Mouse (Mus musculus) hindbrain, embryonic 12.5 days (tissue): ENCODE data around the gene 2210408I21Rik. TPM values are rescaled to one million over a fixed set of nuclear protein-coding genes. Genes with fewer than 3 reads are reported as not detected.

ENCODE experiments used
- ATAC-seq: fragments of 200-750 bp; cut with Nextera tagmentation; 2 replicates; pipeline ENCODE4 v1.8.0; 2017; ENCODE audit warnings: moderate TSS enrichment; ENCODE audit not compliant: low FRiP score
- H3K27ac ChIP-seq: fragments of 300-500 bp; sonication (generic); 2 replicates; pipeline ENCODE4 v1.5.1; 2016; ENCODE audit warnings: mild to moderate bottlenecking
- H3K27me3 ChIP-seq: fragments of 300-500 bp; sonication (generic); 2 replicates; pipeline ENCODE4 v1.6.1; 2016; ENCODE audit warnings: mild to moderate bottlenecking
- H3K36me3 ChIP-seq: fragments of 300-500 bp; sonication (generic); 2 replicates; pipeline ENCODE4 v1.6.1; 2016; ENCODE audit warnings: mild to moderate bottlenecking
- H3K4me1 ChIP-seq: fragments of 300-500 bp; sonication (generic); 2 replicates; pipeline ENCODE4 v1.6.1; 2016
- H3K4me2 ChIP-seq: fragments of 300-500 bp; sonication (generic); replicated peaks from 2 replicates; pipeline ENCODE4 v1.6.1; 2016; ENCODE audit warnings: mild to moderate bottlenecking
- H3K4me3 ChIP-seq: fragments of 300-500 bp; sonication (generic); 2 replicates; pipeline ENCODE4 v1.5.1; 2016; ENCODE audit warnings: mild to moderate bottlenecking
- H3K9ac ChIP-seq: fragments of 300-500 bp; sonication (generic); 2 replicates; pipeline ENCODE4 v1.6.1; 2016; ENCODE audit warnings: mild to moderate bottlenecking, moderate library complexity
- H3K9me3 ChIP-seq: fragments of 300-500 bp; sonication (generic); replicated peaks from 2 replicates; pipeline ENCODE4 v1.6.1; 2016; ENCODE audit warnings: mild to moderate bottlenecking
- WGBS: fragments of 180-500 bp; shearing (Covaris S2); methylation state at CpG from one replicate; pipeline ENCODE4 v1.1.7; 2016; 5-methylcytosine and 5-hydroxymethylcytosine counted together
- polyA plus RNA-seq: library from polyadenylated mRNA; unstranded; fragments of >200 nt; fragmentation: Nextera tagmentation; extraction: Ambion mirVana; gene quantifications from 2 replicates; pipeline ENCODE4 v1.2.1, GENCODE M21; 2016

2210408I21Rik gene
- polyA plus RNA-seq, 1 experiment from 2014 or later = 11.6 TPM

DNA sequence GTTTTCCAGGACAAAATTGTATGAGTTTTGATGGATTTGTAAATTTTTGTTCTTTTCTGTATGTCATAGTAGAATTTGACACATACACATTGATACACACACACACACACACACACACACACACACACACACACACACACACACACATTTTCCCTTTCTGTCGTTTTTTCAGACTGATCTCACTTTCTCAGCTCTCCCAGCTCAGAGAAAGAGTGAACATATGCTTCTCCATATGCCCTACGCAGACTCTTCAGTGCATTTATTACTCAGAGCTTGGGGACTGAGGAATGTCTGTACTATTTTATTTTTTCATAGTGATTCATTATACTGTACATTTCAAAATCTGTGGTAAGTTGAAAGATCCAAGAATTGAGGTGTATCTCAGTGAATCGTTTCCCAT lies 160.2 kb downstream of the 2210408I21Rik start:
- no peak for ATAC-seq
- 79% methylated on average over 3 of the region's 3 CpGs for WGBS
- H3K27me3 ChIP-seq = no peaks in the 10 kb centered on the region

GRCm38 (mm10) chr13:77324101-77324500 lies 188.8 kb downstream of the 2210408I21Rik start:
- Histone ChIP-seq H3K27ac (no peak overlapping the region), H3K4me2 (no peak overlapping the region), H3K4me3 (no peak overlapping the region), H3K27me3 (no peaks in the 10 kb centered on the region), H3K4me1 (no peaks in the 10 kb centered on the region), H3K36me3 (no peaks in the 10 kb centered on the region), H3K9ac (no peak overlapping the region), H3K9me3 (no peaks in the 10 kb centered on the region)
- no peak for ATAC-seq
- 43% methylated on average over 1 of the region's 1 CpGs for WGBS

More for the DNA sequence above, 160.2 kb downstream of the 2210408I21Rik start:
- H3K4me3 ChIP-seq = no peak overlapping the region
- no peaks in the 10 kb centered on the region; the same call in 1 of the 2 replicates for H3K36me3 ChIP-seq
- no peak overlapping the region for H3K9ac ChIP-seq
- H3K9me3 ChIP-seq = no peaks in the 10 kb centered on the region
- H3K4me2 ChIP-seq = no peak overlapping the region
- no peaks in the 10 kb centered on the region for H3K4me1 ChIP-seq
- H3K27ac ChIP-seq = no peak overlapping the region

GRCm38 (mm10) chr13:77326174-77326959 lies 191.0 kb downstream of the 2210408I21Rik start:
- H3K4me3 ChIP-seq = no peak overlapping the region
- no peaks in the 10 kb centered on the region for H3K4me1 ChIP-seq
- ATAC-seq = peak; percentile 66; the same call in 1 of the 2 replicates
- H3K27ac ChIP-seq = no peak overlapping the region
- no peak overlapping the region for H3K9ac ChIP-seq
- H3K9me3 ChIP-seq = no peaks in the 10 kb centered on the region
- H3K27me3 ChIP-seq = no peaks in the 10 kb centered on the region
- H3K4me2 ChIP-seq = no peak overlapping the region
- 45% methylated on average over 5 of the region's 5 CpGs for WGBS
- H3K36me3 ChIP-seq = no peaks in the 10 kb centered on the region

DNA sequence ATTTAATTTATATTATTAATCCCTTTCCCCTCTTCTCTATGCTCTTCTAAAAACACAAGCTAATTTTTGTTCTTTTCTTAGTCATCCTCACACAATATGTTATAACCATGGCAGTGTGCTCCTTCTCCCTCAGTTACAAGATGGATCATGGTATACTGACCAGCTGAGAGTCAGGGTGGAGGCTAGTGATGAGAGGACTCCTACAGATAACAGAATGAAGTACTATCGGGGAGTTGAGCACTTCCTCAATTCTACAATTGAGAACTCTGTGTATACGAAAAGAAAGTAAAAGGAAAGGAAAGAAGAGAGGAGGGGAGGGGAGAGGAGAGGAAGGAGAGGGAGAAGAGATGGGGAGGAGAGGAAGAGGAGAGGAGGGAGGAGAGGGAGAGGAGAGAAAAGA lies 206.8 kb downstream of the 2210408I21Rik start:
- Histone ChIP-seq H3K4me1 (no peaks in the 10 kb centered on the region), H3K36me3 (no peaks in the 10 kb centered on the region), H3K27ac (no peak overlapping the region), H3K9me3 (no peaks in the 10 kb centered on the region), H3K4me2 (no peak overlapping the region), H3K9ac (no peak overlapping the region), H3K4me3 (no peak overlapping the region), H3K27me3 (no peaks in the 10 kb centered on the region)
- no peak for ATAC-seq
- WGBS = 89% methylated on average over 2 of the region's 2 CpGs

- H3K4me3 ChIP-seq = no peak overlapping the region
- H3K9me3 ChIP-seq = no peaks in the 10 kb centered on the region
- no peaks in the 10 kb centered on the region for H3K4me1 ChIP-seq
- H3K27me3 ChIP-seq = no peaks in the 10 kb centered on the region
- no peak overlapping the region for H3K9ac ChIP-seq
- no peak overlapping the region for H3K27ac ChIP-seq
- 53% methylated on average over 3 of the region's 3 CpGs for WGBS
- H3K36me3 ChIP-seq = no peaks in the 10 kb centered on the region
- ATAC-seq = no peak
- H3K4me2 ChIP-seq = no peak overlapping the region
Measured at GRCm38 (mm10) chr13:77385448-77385970, 250.2 kb downstream of the 2210408I21Rik start.

DNA sequence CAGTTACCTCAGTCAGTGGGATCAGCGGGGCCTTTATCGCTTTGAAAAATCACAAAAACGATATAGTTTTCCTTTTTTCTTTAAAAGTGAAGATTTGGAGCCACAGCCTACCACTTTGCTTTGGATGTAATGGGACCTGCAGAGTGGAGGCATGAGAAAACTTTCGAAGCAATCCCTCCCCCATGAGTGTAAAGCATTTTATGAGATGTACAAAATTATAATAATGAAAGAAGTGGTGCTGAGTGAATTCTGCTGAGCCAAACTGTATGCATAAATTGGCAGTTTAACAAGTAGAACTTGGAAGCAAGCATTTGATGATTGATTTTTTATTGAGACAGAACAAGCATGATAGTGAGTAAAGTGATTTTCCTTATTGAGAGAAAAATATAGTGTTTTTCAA lies 250.7 kb downstream of the 2210408I21Rik start:
- WGBS = 73% methylated on average over 4 of the region's 4 CpGs
- Histone ChIP-seq H3K4me1 (no peaks in the 10 kb centered on the region), H3K36me3 (no peaks in the 10 kb centered on the region), H3K27me3 (no peaks in the 10 kb centered on the region), H3K27ac (no peak overlapping the region), H3K9ac (no peak overlapping the region), H3K4me2 (no peak overlapping the region), H3K4me3 (no peak overlapping the region), H3K9me3 (no peaks in the 10 kb centered on the region)
- no peak for ATAC-seq

GRCm38 (mm10) chr13:77388148-77388547 lies 252.8 kb downstream of the 2210408I21Rik start:
- no peaks in the 10 kb centered on the region for H3K36me3 ChIP-seq
- 48% methylated on average over 4 of the region's 4 CpGs for WGBS
- H3K4me2 ChIP-seq = no peak overlapping the region
- no peak overlapping the region for H3K9ac ChIP-seq
- no peaks in the 10 kb centered on the region for H3K27me3 ChIP-seq
- no peaks in the 10 kb centered on the region for H3K9me3 ChIP-seq
- H3K4me3 ChIP-seq = no peak overlapping the region
- H3K4me1 ChIP-seq = no peaks in the 10 kb centered on the region
- ATAC-seq = no peak
- H3K27ac ChIP-seq = no peak overlapping the region

DNA sequence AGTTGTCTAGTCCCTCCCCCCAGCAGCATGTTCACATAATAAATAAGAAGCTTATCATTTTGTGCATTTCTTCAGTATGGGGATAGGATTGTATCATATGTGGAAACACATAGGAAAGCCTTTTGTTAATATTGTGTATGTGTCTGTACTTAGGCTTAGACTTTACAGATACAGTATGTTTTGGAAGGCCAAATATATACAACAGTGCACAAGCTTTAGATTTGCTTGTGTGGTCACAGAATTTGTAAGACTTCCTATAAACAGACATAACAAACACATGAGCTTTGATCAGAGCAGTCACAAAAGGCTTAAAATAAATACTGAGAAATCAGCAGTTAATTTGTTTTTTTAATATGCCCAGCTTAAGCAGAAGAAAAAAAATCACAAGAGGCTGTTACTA lies 253.9 kb downstream of the 2210408I21Rik start:
- ATAC-seq = no peak
- Histone ChIP-seq H3K27ac (no peak overlapping the region), H3K4me2 (no peak overlapping the region), H3K9me3 (no peaks in the 10 kb centered on the region), H3K36me3 (no peaks in the 10 kb centered on the region), H3K4me1 (no peaks in the 10 kb centered on the region), H3K9ac (no peak overlapping the region), H3K4me3 (no peak overlapping the region), H3K27me3 (no peaks in the 10 kb centered on the region)

- Histone ChIP-seq H3K27ac (no peak overlapping the region), H3K9ac (no peak overlapping the region), H3K4me3 (no peak overlapping the region), H3K27me3 (no peaks in the 10 kb centered on the region), H3K36me3 (no peaks in the 10 kb centered on the region), H3K4me2 (no peak overlapping the region), H3K9me3 (no peaks in the 10 kb centered on the region), H3K4me1 (0 out of 2 replicates have a peak, but pooled peaks cover 6% of the 10 kb centered on the region)
- WGBS = 57% methylated on average over 2 of the region's 2 CpGs
- peak; percentile 57 for ATAC-seq
Measured at GRCm38 (mm10) chr13:77396374-77396773, 261.0 kb downstream of the 2210408I21Rik start.

DNA sequence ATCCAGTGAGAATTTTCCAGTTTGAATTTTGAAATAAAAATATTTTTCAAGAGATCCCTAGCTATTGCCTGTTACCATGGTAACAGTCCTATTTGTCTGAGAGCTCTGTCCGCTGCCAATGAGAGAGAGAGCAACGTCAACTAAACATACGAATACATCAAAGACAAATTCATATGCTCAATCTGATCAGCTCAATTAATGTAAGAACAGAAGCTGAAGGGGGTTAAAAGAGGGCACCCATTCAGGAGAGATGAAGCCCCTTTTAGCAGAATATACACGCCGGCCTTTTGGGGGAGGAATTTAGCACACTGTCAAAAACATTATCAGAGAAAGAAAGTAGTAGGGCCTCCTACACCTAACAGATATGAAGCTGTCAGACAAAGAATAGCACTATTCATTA lies 261.6 kb downstream of the 2210408I21Rik start:
- 42% methylated on average over 5 of the region's 5 CpGs for WGBS
- Histone ChIP-seq H3K9ac (no peak overlapping the region), H3K4me1 (0 out of 2 replicates have a peak, but pooled peaks cover 6% of the 10 kb centered on the region), H3K36me3 (no peaks in the 10 kb centered on the region), H3K9me3 (no peaks in the 10 kb centered on the region), H3K4me3 (no peak overlapping the region), H3K27me3 (no peaks in the 10 kb centered on the region), H3K27ac (no peak overlapping the region), H3K4me2 (no peak overlapping the region)
- peak; percentile 47 for ATAC-seq

- H3K9ac ChIP-seq = no peak overlapping the region
- no peaks in the 10 kb centered on the region for H3K27me3 ChIP-seq
- 0 out of 2 replicates have a peak, but pooled peaks cover 6% of the 10 kb centered on the region for H3K4me1 ChIP-seq
- 80% methylated on average over 7 of the region's 7 CpGs for WGBS
- ATAC-seq = no peak
- no peaks in the 10 kb centered on the region for H3K9me3 ChIP-seq
- H3K4me3 ChIP-seq = no peak overlapping the region
- no peak overlapping the region for H3K27ac ChIP-seq
- H3K4me2 ChIP-seq = no peak overlapping the region
- H3K36me3 ChIP-seq = no peaks in the 10 kb centered on the region
Measured at GRCm38 (mm10) chr13:77397646-77398045, 262.3 kb downstream of the 2210408I21Rik start.

DNA sequence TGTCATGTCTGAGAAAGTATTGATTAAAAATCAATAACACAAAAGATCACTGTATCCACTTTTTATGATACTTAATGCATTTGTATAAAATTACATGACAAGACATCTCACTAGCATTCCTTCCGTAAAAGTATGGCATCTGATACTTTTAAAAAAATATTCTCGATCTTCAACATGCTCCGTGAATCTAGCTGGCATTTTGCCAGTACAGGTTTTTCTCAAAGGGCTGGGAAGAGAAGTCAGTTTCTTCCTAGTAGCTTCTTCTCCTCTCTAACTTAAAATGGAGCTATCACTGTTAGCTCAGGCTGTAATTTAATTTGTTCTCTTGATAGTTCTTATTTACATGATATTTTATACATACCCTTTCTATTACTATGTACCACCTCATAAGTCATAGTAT lies 263.1 kb downstream of the 2210408I21Rik start:
- 66% methylated on average over 3 of the region's 3 CpGs for WGBS
- no peaks in the 10 kb centered on the region for H3K27me3 ChIP-seq
- H3K9me3 ChIP-seq = no peaks in the 10 kb centered on the region
- H3K4me2 ChIP-seq = no peak overlapping the region
- H3K4me1 ChIP-seq = 0 out of 2 replicates have a peak, but pooled peaks cover 6% of the 10 kb centered on the region
- no peak overlapping the region for H3K4me3 ChIP-seq
- no peak for ATAC-seq
- no peak overlapping the region for H3K9ac ChIP-seq
- no peak overlapping the region for H3K27ac ChIP-seq
- H3K36me3 ChIP-seq = no peaks in the 10 kb centered on the region

- no peak overlapping the region for H3K4me3 ChIP-seq
- H3K4me1 ChIP-seq = 0 out of 2 replicates have a peak, but pooled peaks cover 6% of the 10 kb centered on the region
- H3K9ac ChIP-seq = no peak overlapping the region
- WGBS = 60% methylated on average over 2 of the region's 2 CpGs
- H3K27ac ChIP-seq = no peak overlapping the region
- no peaks in the 10 kb centered on the region for H3K27me3 ChIP-seq
- ATAC-seq = no peak
- H3K36me3 ChIP-seq = no peaks in the 10 kb centered on the region
- no peaks in the 10 kb centered on the region for H3K9me3 ChIP-seq
- H3K4me2 ChIP-seq = no peak overlapping the region
Measured at GRCm38 (mm10) chr13:77400762-77401161, 265.4 kb downstream of the 2210408I21Rik start.
